Mouse (Mus musculus) telencephalon, adult 2 months (tissue): Measurements from ENCODE around the gene Slfn2.

ENCODE experiments used
- DNase-seq: peaks from one replicate; pipeline ENCODE4 v3.0.0-alpha.2; 2011; ENCODE audit warnings: low read depth, low spot score

Gene Slfn2

DNA sequence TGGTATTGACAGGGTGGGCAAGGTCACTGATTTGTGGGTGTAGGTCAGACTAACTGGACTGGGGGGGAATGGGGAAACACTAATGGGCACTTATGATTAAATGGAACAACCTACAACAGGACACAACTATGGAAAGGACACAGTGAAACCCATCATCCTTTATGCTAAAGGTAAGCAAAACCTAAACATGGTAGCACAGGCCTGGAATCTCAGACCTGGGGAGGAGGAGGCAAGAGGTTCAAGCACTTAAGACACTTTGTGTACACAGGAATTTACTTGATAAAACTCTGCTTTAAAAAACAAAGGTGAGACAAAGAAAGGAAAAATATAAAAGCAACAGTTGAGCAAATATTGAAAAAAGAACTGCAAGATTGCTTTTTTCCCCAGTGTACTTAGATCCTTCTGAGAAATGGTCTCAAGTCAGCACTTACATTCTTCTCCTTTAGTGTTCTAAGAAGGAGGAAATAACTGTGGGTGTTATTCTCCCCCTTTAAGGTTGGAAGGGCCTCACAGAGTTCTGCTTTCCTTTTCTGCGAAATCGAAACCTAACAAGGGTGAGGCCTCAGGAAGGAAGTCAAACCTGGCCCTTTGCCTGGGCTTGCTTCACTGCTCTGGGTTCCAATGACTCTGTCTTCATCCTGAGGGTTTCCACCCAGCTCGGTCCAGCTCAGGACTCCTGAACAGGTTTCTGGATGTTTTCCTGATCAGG, 13.0 kb downstream of the Slfn2 start:
- no peak for DNase-seq

DNA sequence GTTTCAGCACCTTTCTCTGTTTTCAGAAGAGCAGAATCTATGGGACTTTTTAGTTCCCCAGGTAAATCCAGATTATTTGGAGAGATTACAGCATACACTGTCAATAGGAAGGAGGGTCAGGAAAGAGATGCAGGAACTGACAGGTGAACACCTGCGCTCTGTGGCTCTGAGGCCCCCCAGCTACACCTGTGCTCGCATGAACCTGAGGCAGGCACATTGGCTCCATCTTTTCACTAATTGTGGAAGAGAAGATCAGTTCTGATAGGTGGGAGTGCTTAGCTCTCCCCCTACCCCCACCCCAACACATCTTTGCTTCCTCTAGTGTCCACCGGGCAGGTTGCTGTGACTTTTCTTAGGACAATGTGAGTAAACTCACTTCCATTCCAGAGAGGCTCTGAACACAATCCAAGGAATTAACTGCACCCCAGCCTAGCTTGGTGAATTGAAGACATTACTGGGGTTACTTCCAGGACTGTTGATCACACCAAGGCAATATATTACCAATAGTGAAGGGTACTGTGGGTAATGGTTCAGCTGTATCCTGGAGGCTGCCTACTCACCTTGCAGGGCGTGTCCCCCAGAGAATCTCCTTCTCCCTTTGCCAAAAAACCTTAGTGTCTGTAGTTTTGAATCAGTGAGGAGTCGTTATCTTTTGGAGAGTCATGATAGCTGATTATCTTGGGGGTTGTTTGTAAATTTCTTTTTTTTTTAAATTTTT, 13.7 kb downstream of the Slfn2 start:
- DNase-seq, result no peak

DNA sequence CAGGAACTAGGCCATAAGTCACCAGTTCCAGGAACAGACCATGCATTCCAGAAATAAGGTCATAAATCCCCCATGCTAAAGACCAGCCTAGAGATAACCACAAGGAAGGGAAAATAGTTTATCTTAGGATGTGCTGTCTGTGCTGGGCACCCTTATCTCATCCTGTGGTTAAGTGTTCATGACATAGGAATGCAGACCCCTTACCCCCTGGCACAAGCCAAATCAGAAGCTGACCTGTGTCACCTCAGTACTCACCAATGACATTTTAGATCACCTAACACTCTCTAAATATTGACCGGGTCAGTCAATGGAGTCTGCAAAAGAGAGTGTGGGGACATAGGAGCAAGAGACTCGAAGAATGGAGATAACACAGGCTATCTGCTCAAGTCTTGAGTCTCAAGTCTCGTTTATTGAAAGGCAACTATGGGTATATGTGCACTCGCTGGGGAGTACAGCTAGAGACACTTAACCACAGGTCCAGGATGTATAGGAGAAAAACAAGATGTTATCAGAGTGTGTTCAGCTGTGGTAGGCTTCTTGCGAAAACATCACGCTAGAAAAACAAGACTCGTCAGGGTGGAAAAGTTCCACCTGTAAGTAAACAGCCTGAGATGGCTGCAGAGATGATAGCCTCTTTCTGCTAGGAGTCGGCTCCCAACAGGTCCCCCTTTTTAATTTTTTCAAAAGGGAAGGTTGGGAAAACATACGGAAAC, 14.7 kb downstream of the Slfn2 start:
- no peak for DNase-seq

DNA sequence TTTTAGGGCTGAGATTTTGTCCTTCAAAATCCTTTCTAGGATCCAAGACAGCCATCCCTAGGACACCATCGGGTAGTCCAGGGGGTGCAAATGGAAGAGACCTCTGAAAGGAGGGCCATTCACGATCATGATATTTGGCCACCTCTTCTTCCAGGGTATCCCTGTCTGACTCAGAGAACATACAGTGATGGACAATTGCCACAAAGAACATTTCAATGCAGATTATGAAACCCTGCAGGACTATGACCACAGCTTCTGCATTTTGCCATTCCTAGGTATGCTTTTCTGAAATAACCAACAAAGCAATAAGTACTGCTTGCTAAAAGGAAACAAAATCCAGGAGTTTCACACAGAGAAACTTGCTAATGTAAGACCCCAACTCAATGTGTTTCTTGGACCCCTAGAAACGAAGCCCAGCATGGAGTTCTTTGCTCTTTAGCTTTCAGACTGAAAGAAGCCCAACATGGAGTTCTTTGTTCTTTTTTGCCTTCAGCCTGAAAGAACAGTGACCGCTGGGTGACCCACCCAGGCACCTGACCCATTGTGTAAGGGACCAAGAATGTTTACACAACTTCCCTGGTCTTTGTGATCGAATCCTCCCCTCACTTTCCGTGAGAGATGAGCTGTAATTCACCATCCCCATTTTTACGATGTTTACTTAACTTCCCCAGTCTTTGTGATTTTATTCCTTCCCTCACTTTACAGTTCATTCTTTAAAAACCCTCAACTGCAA, 18.0 kb downstream of the Slfn2 start:
- DNase-seq, result no peak

DNA sequence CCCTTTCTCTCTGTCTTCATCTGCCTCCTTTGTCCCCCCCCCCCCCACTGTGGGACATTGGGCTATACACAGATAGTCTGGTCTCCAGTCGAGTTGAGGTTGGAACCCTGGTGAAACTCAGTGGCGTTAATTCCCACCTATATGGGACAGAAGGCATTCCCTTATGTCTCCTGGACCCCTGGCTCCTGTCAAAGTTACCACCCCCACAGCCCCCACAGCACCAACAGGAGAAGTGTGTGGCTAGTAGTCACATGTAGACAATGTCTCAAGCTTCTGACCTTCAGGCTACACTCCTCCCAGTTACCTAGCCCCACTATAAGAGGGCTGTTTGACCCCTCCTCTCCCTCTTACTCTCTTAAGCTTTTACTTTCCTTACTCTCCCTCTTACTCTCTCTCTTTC, 19.2 kb downstream of the Slfn2 start:
- no peak for DNase-seq

DNA sequence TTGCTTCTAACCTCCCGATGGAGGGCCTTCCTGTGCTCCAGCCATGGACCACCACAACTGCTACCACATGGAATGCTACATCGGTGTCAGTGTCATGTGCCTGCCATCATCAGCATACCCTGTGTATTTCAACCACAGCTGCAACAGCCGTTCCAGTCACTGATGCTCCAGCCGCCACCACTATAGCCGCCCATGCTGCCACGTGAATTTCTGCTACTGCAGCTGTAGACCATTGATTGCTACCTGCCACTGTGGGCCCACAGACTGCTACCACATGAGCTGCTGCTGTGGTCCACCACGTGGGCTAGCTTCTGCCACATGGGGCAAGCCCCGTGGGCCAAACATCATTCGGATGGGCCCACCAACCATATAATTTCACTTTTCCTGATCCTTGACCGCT, 19.8 kb downstream of the Slfn2 start:
- DNase-seq, result no peak

DNA sequence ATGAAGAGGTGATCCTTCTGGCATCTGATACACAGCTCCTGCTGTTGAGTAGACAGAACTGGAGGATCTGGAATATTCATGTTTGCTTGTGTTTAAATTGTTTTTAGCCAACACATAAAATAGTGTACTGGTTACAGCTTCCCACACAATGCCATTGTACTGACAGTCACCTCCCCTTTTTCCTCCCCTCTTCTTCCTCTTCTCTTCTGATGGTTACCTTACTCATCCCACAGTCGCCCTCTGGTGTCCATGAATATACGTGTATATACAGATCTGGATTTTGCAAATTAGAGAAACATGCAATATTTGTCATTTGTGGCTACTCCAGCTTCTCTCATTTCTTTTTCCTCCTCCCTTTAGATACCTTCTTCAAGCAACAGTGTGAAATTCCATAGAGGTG, 50.2 kb downstream of the Slfn2 start:
- DNase-seq, result no peak

DNA sequence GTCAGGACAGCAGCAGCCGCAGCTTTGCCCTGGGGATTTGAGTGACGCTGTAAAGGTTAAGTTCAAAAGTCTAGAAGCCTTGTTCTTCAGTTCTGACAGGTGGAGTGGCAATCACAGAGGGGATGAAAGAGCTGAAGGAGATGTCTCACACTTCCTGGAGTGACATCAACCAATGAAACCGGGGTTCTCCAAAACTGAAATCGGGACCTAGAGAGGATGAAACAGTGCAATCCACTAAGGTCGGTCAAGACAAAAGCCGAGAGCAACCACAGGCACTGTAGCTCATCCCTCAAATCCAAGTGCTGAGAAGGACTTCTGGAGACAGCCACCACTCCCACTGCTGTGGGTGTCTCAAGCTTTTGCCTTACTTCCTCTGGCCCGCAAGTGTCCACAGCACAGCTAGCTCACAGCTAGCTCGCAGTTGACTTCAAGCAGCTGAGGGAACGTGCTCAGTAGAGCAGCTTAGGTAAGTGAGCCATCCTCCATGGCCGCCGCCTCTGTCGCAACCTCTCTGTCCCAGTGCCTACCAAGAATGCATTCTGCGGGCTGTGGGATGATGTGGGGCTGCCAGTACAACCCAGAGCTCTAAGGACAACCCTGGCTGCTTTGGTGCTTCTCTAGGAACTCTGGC, 51.8 kb downstream of the Slfn2 start, which contains the start of gene Slfn1:
Slfn1 (plus strand) TSS at position 253 of the 631 bp plus-strand sequence.
- no peak for DNase-seq

DNA sequence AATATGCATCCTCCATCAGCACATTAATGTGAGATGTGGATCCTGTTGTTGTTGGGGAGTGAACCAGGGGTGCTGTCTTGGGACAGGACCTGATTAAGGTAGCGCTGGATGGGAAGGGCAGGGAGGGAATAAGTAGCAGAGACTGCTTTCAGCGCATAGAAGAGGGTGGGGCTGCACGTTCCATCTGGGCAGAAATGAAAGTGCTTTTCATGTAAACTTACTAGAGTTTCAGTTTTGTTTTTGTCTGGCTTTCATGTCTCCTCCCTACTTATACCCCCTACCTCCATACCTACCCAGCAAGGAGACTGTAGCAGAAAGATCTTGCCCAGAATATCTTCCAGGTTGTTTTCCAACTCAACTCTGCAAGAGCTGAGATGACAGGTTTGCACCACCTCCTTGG, 53.1 kb downstream of the Slfn2 start:
- DNase-seq, result no peak
